Mouse (Mus musculus): ENCODE data around the gene 1110008L16Rik. TPM values are rescaled to one million over a fixed set of nuclear protein-coding genes. Genes with fewer than 3 reads are reported as not detected.
"Not testable (repeated sequence)": the region's sequence is repeated elsewhere in the genome, so short reads cannot be mapped to it uniquely, and the experiment has no call there.

Gene 1110008L16Rik
- 10 to 100 TPM in 2 of 4 experiments, 1 to 10 TPM in 2; 8.9 to 11.5 (median 10.3) TPM for total RNA-seq (2022)

- DNase-seq (ENCODE audit: low spot score in 2 of 2): no peak
These were observed at the start of gene 1110008L16Rik for GRCm38 (mm10) chr12:55299336-55299735. Gene 1110008L16Rik (plus strand): TSS chr12:55299577.

- not testable (repeated sequence) for DNase-seq (ENCODE audit: low spot score in 2 of 2)
These were observed 37.4 kb upstream of the 1110008L16Rik start for GRCm38 (mm10) chr12:55261950-55262349.

- not testable (repeated sequence) for DNase-seq (ENCODE audit: low spot score in 2 of 2)
These were observed 36.0 kb upstream of the 1110008L16Rik start for GRCm38 (mm10) chr12:55263385-55263784.

GRCm38 (mm10) chr12:55272243-55272642 is 27.1 kb upstream of the 1110008L16Rik start:
- no peak for DNase-seq (ENCODE audit: low spot score in 2 of 2)

GRCm38 (mm10) chr12:55277583-55277982 is 21.8 kb upstream of the 1110008L16Rik start:
- DNase-seq (ENCODE audit: low spot score in 2 of 2): not testable (repeated sequence)

DNA sequence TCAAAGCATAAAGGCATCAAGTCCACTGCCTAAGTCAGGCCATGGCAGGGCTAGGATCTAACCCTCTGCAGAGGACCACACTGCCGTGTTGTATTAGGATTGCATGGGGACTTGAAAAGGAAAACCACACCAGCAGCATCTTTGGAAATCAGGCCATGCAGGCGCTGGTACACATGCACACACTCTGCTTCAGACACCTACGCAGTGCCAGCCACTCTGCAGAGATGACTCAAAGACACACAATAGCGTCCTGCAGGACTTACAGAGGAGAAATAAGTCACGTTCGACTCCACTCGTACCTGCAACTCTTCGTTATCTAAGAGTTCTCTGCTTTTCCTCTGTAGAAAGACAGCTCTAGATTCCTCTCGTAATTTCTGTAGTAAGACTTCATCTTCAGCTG is 1.3 kb upstream of the 1110008L16Rik start:
- DNase-seq (ENCODE audit: low spot score in 2 of 2): peak in 1 of 2 experiments; percentile 59

GRCm38 (mm10) chr12:55300820-55301351 is 1.5 kb downstream of the 1110008L16Rik start:
- DNase-seq (ENCODE audit: low spot score in 2 of 2): no peak

DNA sequence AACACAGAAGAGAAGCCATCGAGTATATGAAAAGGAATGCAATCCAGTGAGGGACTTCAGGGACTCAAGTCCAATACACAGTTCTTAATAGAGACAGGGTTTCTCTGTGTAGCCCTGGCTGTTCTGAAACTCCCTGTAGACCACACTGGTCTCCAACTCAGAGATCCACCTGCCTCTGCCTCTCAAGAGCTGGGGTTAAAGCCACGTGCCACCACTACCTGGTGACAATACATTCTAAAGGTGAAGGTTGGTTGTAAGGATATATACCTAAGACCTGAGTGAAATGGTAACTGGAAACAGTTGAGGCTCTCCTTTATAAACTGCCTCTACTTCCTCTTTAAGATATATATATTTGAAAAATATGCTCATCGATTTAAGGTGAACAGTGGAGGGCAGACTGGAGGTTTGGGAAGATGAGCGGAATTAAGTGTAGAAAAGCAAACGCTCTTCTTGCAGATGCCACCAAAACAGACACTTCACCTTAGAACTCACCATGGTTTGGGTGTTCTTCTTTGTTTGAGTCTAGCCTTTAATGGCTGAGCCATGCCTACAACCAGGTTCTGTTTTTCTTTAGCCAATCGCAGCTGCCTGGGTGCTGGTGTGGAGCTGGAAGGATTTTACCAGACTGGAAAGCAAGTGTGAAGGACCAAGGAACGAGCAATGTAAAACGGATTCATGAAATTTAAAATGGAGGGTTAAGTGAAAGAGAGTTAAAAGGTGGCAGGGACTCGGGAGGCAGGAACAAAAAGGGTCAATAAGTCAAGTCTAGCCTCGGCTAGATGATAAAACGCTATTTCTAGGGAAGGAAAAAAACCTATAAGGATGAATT is 2.3 kb downstream of the 1110008L16Rik start:
- no peak for DNase-seq (ENCODE audit: low spot score in 2 of 2)

- peak; percentile 89 to 90 for DNase-seq (ENCODE audit: low spot score in 2 of 2)
These were observed 3.4 kb downstream of the 1110008L16Rik start, which contains the start of gene Ppp2r3c for GRCm38 (mm10) chr12:55302485-55303441. Gene Ppp2r3c (minus strand): TSS chr12:55302998.

DNA sequence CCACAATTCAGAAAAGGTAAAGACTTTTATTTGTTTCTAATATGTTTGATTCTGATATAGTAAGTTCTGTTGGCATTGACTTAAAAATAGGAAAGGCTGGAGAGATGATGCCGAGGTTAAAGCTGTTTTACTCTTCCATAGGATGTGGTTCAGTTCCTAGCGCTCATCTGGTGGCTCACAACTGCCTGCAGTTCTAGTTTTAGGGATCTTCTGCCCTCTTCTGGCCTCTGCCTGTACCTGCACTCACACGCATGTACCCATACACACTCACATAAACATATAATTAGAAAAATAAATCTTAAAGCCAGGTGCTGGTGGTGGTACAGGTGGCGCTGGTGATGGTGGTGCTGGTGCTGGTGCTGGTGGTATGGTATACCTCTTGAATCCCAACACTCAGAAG is 7.0 kb downstream of the 1110008L16Rik start:
- no peak for DNase-seq (ENCODE audit: low spot score in 2 of 2)

DNA sequence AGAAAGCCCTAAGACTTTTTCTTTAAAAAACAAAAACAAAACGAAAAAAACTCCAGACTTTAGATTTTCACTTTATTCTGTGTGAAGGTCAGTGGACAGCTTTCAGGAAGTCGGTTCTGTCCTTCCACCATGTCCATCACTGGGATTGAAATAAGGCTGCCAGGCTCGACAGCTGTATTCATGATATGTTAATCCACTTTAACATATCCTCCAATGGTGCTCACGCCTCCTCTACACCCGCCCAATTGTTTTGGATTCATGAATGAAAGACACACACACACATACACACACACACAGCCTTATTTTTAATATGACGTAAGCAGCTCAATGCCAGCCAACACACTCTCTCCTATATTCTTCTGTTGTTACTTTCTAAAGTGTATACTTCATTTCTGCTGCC is 8.2 kb downstream of the 1110008L16Rik start:
- no peak for DNase-seq (ENCODE audit: low spot score in 2 of 2)

DNA sequence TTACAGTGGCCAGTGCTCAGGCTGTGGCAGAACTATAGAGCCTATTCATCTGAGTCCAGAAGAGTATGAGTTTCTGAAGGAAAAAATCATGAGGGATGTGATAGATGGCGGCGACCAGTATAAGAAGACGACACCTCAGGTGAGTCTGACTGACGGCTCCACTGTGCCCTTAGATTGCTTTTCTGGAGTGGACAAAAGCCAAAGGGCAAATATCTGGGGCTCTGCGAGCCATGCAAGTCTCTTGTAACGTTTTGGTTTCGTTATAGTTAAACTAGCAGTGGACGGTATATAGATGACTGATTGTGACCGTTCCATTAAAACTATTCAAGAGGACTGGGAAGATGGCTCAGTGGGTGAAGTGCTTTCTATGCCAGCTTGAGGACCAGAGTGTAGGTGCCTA is 9.4 kb downstream of the 1110008L16Rik start:
- no peak for DNase-seq (ENCODE audit: low spot score in 2 of 2)

- no peak for DNase-seq (ENCODE audit: low spot score in 2 of 2)
These were observed 10.1 kb downstream of the 1110008L16Rik start for GRCm38 (mm10) chr12:55309501-55309900.

GRCm38 (mm10) chr12:55311841-55312240 is 12.5 kb downstream of the 1110008L16Rik start:
- no peak for DNase-seq (ENCODE audit: low spot score in 2 of 2)

DNA sequence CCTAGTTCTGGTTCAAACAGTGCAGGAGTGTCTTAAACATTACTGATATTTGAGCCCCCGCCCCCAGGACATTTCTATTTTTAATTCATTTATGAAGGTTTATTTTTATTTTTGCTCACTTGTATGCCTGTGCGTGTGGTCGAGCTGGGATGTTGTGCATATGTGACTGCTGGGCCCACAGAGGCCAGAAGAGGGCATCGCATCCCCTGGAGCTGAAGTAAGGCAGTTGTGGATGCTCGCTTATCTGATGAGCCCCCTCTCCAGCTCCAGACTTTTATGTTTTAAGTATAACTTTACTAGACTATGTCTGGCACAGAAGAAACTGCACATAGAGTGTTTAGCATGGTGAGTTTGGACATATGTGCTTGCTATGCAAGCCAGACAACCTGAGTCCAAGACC is 14.5 kb downstream of the 1110008L16Rik start:
- DNase-seq (ENCODE audit: low spot score in 2 of 2): no peak

- peak in 1 of 2 experiments; percentile 25 for DNase-seq (ENCODE audit: low spot score in 2 of 2)
These were observed 15.8 kb downstream of the 1110008L16Rik start for GRCm38 (mm10) chr12:55315192-55315591.

DNA sequence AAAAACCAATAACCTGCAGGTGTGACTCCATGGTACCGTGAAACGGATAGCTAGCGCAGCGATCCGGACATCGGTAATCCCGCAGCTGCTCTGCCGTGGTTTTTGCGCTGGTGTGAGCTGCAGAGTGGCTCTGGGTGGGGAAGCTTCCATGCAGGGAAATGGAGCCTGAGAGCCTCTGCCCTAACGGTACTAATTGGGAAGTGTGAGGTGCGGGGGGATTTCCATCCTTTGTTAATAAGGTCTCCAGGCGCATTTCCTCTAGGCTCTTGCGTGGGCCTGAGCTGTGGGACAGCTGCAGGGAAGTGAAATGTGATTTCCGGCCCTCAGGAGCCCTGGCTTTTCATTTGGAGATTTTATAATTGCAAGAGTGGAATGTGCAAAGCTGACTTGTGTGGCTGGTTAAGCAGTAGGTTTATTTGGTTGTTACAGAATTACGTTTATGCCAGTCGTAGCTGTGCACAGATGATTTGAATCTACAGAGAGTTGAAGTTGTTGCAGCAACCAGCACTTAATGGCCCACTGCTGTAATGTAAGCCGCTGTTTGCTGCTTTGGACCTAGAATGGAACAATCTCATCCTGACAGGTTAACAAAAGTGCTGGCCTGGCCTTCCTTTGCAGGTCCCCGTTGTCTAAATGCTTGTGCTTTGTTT is 22.4 kb downstream of the 1110008L16Rik start:
- DNase-seq (ENCODE audit: low spot score in 2 of 2): no peak

DNA sequence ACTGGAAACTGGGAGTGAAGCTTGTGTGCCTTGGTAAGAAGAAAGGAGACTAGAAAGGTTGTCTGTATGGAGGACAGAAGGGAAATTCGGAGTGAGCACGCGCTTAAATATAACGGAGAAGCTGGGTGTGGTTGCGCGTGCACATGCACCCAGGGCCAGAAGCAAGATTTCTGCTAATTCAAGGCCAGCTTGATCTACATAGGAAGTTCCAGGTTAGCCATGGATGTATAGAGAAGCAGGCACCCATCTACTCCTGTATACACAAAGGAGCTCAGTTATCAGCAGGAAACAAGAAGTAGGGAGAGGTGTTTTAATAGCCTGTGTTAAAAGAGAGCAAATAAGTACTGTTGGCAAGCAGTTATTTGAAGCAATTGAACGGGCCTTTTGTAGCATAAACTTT is 26.3 kb downstream of the 1110008L16Rik start:
- no peak for DNase-seq (ENCODE audit: low spot score in 2 of 2)

GRCm38 (mm10) chr12:55328784-55329183 is 29.4 kb downstream of the 1110008L16Rik start:
- DNase-seq (ENCODE audit: low spot score in 2 of 2): no peak

DNA sequence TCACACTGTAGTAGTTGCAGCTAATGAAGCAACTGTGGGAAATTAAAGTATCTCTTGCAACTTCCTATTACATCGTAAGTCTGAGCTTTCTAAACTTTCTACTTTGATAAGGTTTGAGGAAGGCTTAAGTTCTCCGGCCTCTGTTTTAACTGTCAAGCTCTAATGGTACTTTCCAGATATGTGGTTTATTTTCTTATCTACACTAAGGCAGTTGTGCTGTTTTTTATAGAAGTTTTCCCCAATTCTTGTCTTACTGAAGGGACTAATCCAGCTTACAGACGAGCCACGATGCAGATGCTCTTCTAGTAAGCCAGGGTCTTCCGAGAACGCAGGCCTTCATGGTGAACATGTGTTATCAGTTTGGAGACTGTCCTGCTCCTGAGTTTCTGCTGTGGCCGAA is 30.0 kb downstream of the 1110008L16Rik start:
- DNase-seq (ENCODE audit: low spot score in 2 of 2): no peak

- no peak for DNase-seq (ENCODE audit: low spot score in 2 of 2)
These were observed 34.3 kb downstream of the 1110008L16Rik start for GRCm38 (mm10) chr12:55333662-55334061.

All from left cerebral cortex, adult 8-10 months (tissue).